Mouse (Mus musculus): ENCODE measurements around the gene Cd82. TPM values are rescaled to one million over a fixed set of nuclear protein-coding genes. Genes with fewer than 3 reads are reported as not detected.

The Cd82 gene
- total and polyA plus RNA-seq, 3 experiments, result 177 to 294 (median 215) TPM

GRCm38 (mm10) chr2:93377157-93377556 is 85.8 kb downstream of the Cd82 start:
- Histone ChIP-seq H3K79me2 (replicated peaks; ENCODE audit: control insufficient read depth, extremely low read depth, insufficient read depth, poor library complexity, severe bottlenecking) (no peaks in the 10 kb centered on the region), H3K9ac (ENCODE audit: insufficient read depth, low read depth) (no peak overlapping the region), H3K36me3 (replicated peaks in 1 of 2; ENCODE audit: control insufficient read depth in 1 of 2, insufficient read depth in 1 of 2, low read length in 1 of 2) (no peaks in the 10 kb centered on the region), H3K9me3 (replicated peaks; ENCODE audit: low read length) (peaks cover 9% of the 10 kb centered on the region), H3K4me1 (ENCODE audit: control insufficient read depth in 1 of 2, insufficient read depth in 2 of 2) (no peaks in the 10 kb centered on the region), H3K4me2 (ENCODE audit: insufficient read depth, low read depth, poor library complexity, severe bottlenecking) (no peak overlapping the region), H3K4me3 (replicated peaks in 1 of 3; ENCODE audit: low read depth in 2 of 3, low read length in 2 of 3, poor library complexity in 1 of 3) (no peak overlapping the region), H3K27ac (ENCODE audit: insufficient read depth, low read depth) (no peak overlapping the region), H3K27me3 (replicated peaks) (peaks cover 87% of the 10 kb centered on the region)
- TF ChIP-seq MXI1 (IDR thresholded peaks at IDR 0.05; ENCODE audit: low read depth, low read length) (no peak), RAD21 (IDR thresholded peaks at IDR 0.05; ENCODE audit: low read depth, low read length) (no peak), USF2 (conservative IDR thresholded peaks at IDR 0.05; ENCODE audit: low read depth, low read length) (no peak), BHLHE40 (IDR thresholded peaks at IDR 0.05; ENCODE audit: low read depth, low read length) (no peak), POLR2A (IDR thresholded peaks at IDR 0.05; ENCODE audit: low read depth, low read length) (no peak), NRF1 (IDR thresholded peaks at IDR 0.05; ENCODE audit: low read depth, low read length) (no peak)
- in situ Hi-C loops (cut with MboI; ENCODE audit: low pct_ligation_motif_present, low pct_unique_long_range_greater_than_20kb, low sequenced_read_pairs), result no loop called here
- DNase-seq (ENCODE audit: extremely low read depth), result no peak
- dilution Hi-C loops (cut with MboI; ENCODE audit: extremely low pct_ligation_motif_present, extremely low pct_unique_long_range_greater_than_20kb, low sequenced_read_pairs), result no loop called here

GRCm38 (mm10) chr2:93372872-93373271 is 90.1 kb downstream of the Cd82 start:
- no peak for DNase-seq (ENCODE audit: extremely low read depth)
- peaks cover 95% of the 10 kb centered on the region for H3K27me3 ChIP-seq (replicated peaks)
- H3K9ac ChIP-seq (ENCODE audit: insufficient read depth, low read depth), result no peak overlapping the region
- no peaks in the 10 kb centered on the region for H3K4me1 ChIP-seq (ENCODE audit: control insufficient read depth in 1 of 2, insufficient read depth in 2 of 2)
- in situ Hi-C loops (cut with MboI; ENCODE audit: low pct_ligation_motif_present, low pct_unique_long_range_greater_than_20kb, low sequenced_read_pairs) (no loop called here), dilution Hi-C loops (cut with MboI; ENCODE audit: extremely low pct_ligation_motif_present, extremely low pct_unique_long_range_greater_than_20kb, low sequenced_read_pairs) (no loop called here)
- H3K4me3 ChIP-seq (replicated peaks in 1 of 3; ENCODE audit: low read depth in 2 of 3, low read length in 2 of 3, poor library complexity in 1 of 3), result no peak overlapping the region
- no peak overlapping the region for H3K27ac ChIP-seq (ENCODE audit: insufficient read depth, low read depth)
- H3K36me3 ChIP-seq (replicated peaks in 1 of 2; ENCODE audit: control insufficient read depth in 1 of 2, insufficient read depth in 1 of 2, low read length in 1 of 2), result no peaks in the 10 kb centered on the region
- no peak overlapping the region for H3K4me2 ChIP-seq (ENCODE audit: insufficient read depth, low read depth, poor library complexity, severe bottlenecking)
- H3K9me3 ChIP-seq (replicated peaks; ENCODE audit: low read length), result peaks cover 9% of the 10 kb centered on the region
- TF ChIP-seq SIN3A (IDR thresholded peaks at IDR 0.05; ENCODE audit: low read length) (no peak), HCFC1 (IDR thresholded peaks at IDR 0.05; ENCODE audit: low read depth, low read length) (no peak), POLR2A (IDR thresholded peaks at IDR 0.05; ENCODE audit: low read depth, low read length) (no peak), MYC (IDR thresholded peaks at IDR 0.05; ENCODE audit: low read depth, low read length) (no peak), ELF1 (IDR thresholded peaks at IDR 0.05; ENCODE audit: low read depth, low read length) (no peak), MXI1 (IDR thresholded peaks at IDR 0.05; ENCODE audit: low read depth, low read length) (no peak), CTCF (conservative IDR thresholded peaks at IDR 0.05 in 1 of 2, IDR thresholded peaks at IDR 0.05 in 1 of 2; ENCODE audit: low read depth in 2 of 2, low read length in 2 of 2) (no peak), ZC3H11A (IDR thresholded peaks at IDR 0.05; ENCODE audit: low read depth, low read length) (no peak), CHD1 (IDR thresholded peaks at IDR 0.05; ENCODE audit: low read depth, low read length) (no peak), KAT2A (IDR thresholded peaks at IDR 0.05; ENCODE audit: insufficient replicate concordance, low read length) (no peak), RCOR1 (conservative IDR thresholded peaks at IDR 0.05; ENCODE audit: low read depth, low read length) (no peak), CHD2 (IDR thresholded peaks at IDR 0.05; ENCODE audit: low read length) (no peak), EP300 (IDR thresholded peaks at IDR 0.05; ENCODE audit: low read length) (no peak), NELFE (IDR thresholded peaks at IDR 0.05; ENCODE audit: low read depth, low read length) (no peak), E2F4 (IDR thresholded peaks at IDR 0.05; ENCODE audit: insufficient replicate concordance, low read depth, low read length) (no peak), PAX5 (IDR thresholded peaks at IDR 0.05; ENCODE audit: low read length) (no peak), NRF1 (IDR thresholded peaks at IDR 0.05; ENCODE audit: low read depth, low read length) (no peak), MEF2A (IDR thresholded peaks at IDR 0.05; ENCODE audit: borderline replicate concordance, low read depth, low read length) (no peak), ZNF384 (IDR thresholded peaks at IDR 0.05; ENCODE audit: low read depth, low read length) (no peak)
- H3K79me2 ChIP-seq (replicated peaks; ENCODE audit: control insufficient read depth, extremely low read depth, insufficient read depth, poor library complexity, severe bottlenecking), result no peaks in the 10 kb centered on the region
